Mouse (Mus musculus) embryonic fibroblast, embryonic 13.5 days (primary cell): Measurements from ENCODE around the gene Cysrt1.
A peak's percentile ranks its signal among the peaks of the same experiment; 100 is the strongest.

Experiments
- CTCF ChIP-seq: IDR thresholded peaks from 2 replicates; pipeline ENCODE4 v1.5.1; 2011; ENCODE audit warnings: mild to moderate bottlenecking, control low read depth, low read length, moderate library complexity, borderline replicate concordance; ENCODE audit not compliant: insufficient read depth
- POLR2A ChIP-seq: IDR thresholded peaks from 2 replicates; pipeline ENCODE4 v1.6.1; 2011; ENCODE audit warnings: low read depth, mild to moderate bottlenecking, control low read depth, low read length, moderate library complexity

- peak; percentile 90 for TF ChIP-seq CTCF
- TF ChIP-seq POLR2A: no peak
These were observed 13.8 kb downstream of the Cysrt1 start for GRCm38 (mm10) chr2:25228431-25228889.
